8 mouse cellular contexts compared by ENCODE assay signal in genomic region chr8:126583534-126583933, GRCm38 (mm10). TPM values are rescaled to one million over a fixed set of nuclear protein-coding genes. Genes with fewer than 3 reads are reported as not detected.
DNase-seq lines count a peak whose midpoint lies in the region; ATAC-seq lines count a peak whose summit lies in the region.

No protein-coding gene starts in this region.

- peak overlapping the region; percentile 83 for H3K27ac ChIP-seq in midbrain, embryonic 12.5 days (replicated peaks)

- intact Hi-C loops in heart, postnatal 25 days (cut with DNase I), result loop anchor here (2.0 to 5.0 kb wide), 3 partner anchors 15 to 219 kb away; no protein-coding TSS in a partner anchor
- intact Hi-C loops in heart, postnatal 10 days (cut with DNase I), result loop anchor here (2.0 kb wide), 1 partner anchor 337 kb away; no protein-coding TSS in a partner anchor

- 3% methylated on average over 13 of the region's 13 CpGs for WGBS in midbrain, embryonic 12.5 days

- peaks cover 50% of the 10 kb centered on the region for H3K4me1 ChIP-seq in midbrain, embryonic 12.5 days

- peak overlapping the region; percentile 58 for H3K4me3 ChIP-seq in midbrain, embryonic 12.5 days

- peak; percentile 42 for ATAC-seq in midbrain, embryonic 12.5 days (ENCODE audit: low FRiP score, low read depth)

- peak overlapping the region; percentile 74; the same call in 1 of the 2 replicates for H3K9ac ChIP-seq in midbrain, embryonic 12.5 days (replicated peaks)

- H3K9me3 ChIP-seq in midbrain, embryonic 12.5 days, result no peaks in the 10 kb centered on the region

- H3K4me2 ChIP-seq in midbrain, embryonic 12.5 days (replicated peaks), result peak overlapping the region; percentile 100

- H3K27me3 ChIP-seq in midbrain, embryonic 12.5 days, result 0 out of 2 replicates have a peak, but pooled peaks cover 5% of the 10 kb centered on the region

- no peaks in the 10 kb centered on the region for H3K36me3 ChIP-seq in midbrain, embryonic 12.5 days

- peak; percentile 95 for DNase-seq in heart, adult 11 months
- no peak for DNase-seq in heart, postnatal 25 days (ENCODE audit: low spot score)
- DNase-seq in embryo, embryonic 10.5 days (ENCODE audit: low spot score), result peak; percentile 75
- peak; percentile 67 for DNase-seq in heart, postnatal 10 days
- peak; percentile 80 to 87 for DNase-seq in kidney, postnatal 36 days
- DNase-seq in right cerebral cortex, postnatal 4 days, result no peak
- DNase-seq in right cerebral cortex, postnatal 25 days, result no peak

RNA-seq across cellular contexts. Expression of gene Irf2bp2, which starts 10.3 kb away (rescaled TPM):
- 10 to 100 TPM; 63.9 to 71.4 TPM for total RNA-seq in heart, postnatal 25 days (2021)
- 100 to 1,000 TPM; 101 to 154 TPM for total RNA-seq in heart, postnatal 10 days (2021)
- polyA plus RNA-seq in midbrain, embryonic 12.5 days (2016; fragmentation: Nextera tagmentation; extraction: Ambion mirVana), result 7.5 and 7.7 TPM in 2 replicates

Comparison
In these comparisons a context has a peak if more than half of its experiments do, and no peak if none do; other contexts are left out.
1. DNase-seq: peak in heart, adult 11 months (single experiment), embryo, embryonic 10.5 days (single experiment), heart, postnatal 10 days (2 of 2) and kidney, postnatal 36 days (2 of 2); none in heart, postnatal 25 days (single experiment), right cerebral cortex, postnatal 4 days (single experiment) and right cerebral cortex, postnatal 25 days (single experiment).